Mouse (Mus musculus): ENCODE results near the gene A4galt. TPM values are rescaled to one million over a fixed set of nuclear protein-coding genes. Genes with fewer than 3 reads are reported as not detected.

The A4galt gene
- polyA plus RNA-seq, 1 experiment from 2014 or later, result 1.6 TPM

DNA sequence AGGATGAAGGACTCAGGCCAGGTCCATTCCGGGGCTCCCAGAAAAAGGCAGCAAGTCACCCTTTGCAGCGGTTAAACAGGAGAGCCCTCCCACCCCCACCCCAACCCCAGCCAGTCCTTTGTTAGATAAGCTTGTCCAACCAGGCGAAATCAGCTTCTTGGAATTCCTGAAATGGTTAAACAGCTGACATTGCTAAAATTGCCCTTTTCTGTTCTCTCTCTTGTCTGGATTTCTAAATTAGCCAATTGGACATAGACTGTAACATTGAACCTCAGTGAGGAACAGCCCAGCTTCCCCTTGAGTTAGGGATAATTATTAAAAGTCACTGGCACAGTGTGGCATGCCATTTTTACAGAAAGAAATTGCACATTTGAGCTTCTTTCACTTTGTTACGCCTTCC, 49.2 kb downstream of the A4galt start:
- WGBS, result 58% methylated on average over 4 of the region's 4 CpGs

DNA sequence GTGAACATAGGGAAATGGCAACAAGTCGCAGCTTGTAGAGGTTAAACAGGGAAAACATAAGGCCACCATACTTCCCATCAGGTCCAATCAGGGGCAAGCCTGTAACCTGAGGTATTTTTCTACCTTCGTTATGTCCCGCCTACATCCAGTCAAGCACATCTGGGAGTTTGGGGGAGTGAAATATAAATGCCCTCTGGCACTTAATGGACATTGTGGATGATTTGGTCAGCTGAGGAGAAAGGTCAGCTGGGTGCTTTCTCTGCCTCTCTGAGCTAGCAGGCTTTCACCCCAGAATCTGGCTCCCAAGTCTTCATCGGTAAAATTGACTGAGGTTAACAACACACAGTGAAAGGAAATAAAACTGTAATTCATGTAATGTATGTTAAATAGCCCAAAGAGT, 58.2 kb downstream of the A4galt start:
- no peaks in the 10 kb centered on the region for H3K27me3 ChIP-seq (ENCODE audit: control insufficient read depth, insufficient read depth, low read length)
- H3K36me3 ChIP-seq (ENCODE audit: control insufficient read depth, insufficient read depth, low read length), result no peaks in the 10 kb centered on the region
- H3K4me1 ChIP-seq (ENCODE audit: control insufficient read depth, insufficient read depth, low read length), result no peaks in the 10 kb centered on the region
- H3K4me3 ChIP-seq (ENCODE audit: low read depth, low read length), result no peak overlapping the region
- H3K27ac ChIP-seq (ENCODE audit: low read depth, low read length), result no peak overlapping the region
- H3K9me3 ChIP-seq (ENCODE audit: control insufficient read depth, low read length), result no peaks in the 10 kb centered on the region
- 93% methylated on average over 4 of the region's 4 CpGs for WGBS
- no peak overlapping the region for H3K9ac ChIP-seq (ENCODE audit: low read length)
- DNase-seq (ENCODE audit: low spot score, missing footprints) (no peak), ATAC-seq (ENCODE audit: low FRiP score) (no peak)
- H3K4me2 ChIP-seq, result no peak overlapping the region

More for the DNA sequence above, 49.2 kb downstream of the A4galt start:
- DNase-seq (ENCODE audit: low spot score, missing footprints) (no peak), ATAC-seq (ENCODE audit: low FRiP score) (no peak)
- Histone ChIP-seq H3K27me3 (ENCODE audit: control insufficient read depth, insufficient read depth, low read length) (no peaks in the 10 kb centered on the region), H3K4me1 (ENCODE audit: control insufficient read depth, insufficient read depth, low read length) (no peaks in the 10 kb centered on the region), H3K9me3 (ENCODE audit: control insufficient read depth, low read length) (no peaks in the 10 kb centered on the region), H3K4me2 (no peak overlapping the region), H3K4me3 (ENCODE audit: low read depth, low read length) (no peak overlapping the region), H3K36me3 (ENCODE audit: control insufficient read depth, insufficient read depth, low read length) (no peaks in the 10 kb centered on the region), H3K27ac (ENCODE audit: low read depth, low read length) (no peak overlapping the region), H3K9ac (ENCODE audit: low read length) (no peak overlapping the region)

DNA sequence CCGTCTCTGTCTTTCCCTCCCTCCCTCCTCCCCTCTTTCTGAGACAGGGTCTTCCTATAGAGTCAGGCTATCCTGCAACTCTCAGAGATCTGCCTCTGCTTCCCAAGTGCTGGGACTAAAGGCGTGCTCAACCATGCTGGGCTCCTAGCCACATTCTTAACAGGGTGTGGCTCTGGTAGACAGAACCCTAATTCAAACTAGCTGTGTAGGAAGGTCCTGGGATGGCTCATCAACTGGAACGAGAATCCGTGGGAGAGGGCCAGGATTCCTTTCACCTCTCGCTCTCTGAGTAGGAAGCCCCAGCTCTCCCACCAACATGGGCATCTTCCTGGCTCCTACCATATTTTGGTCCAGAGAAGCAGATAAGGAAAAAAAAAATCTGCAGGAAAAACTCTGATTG, 69.2 kb downstream of the A4galt start:
- H3K4me3 ChIP-seq (ENCODE audit: low read depth, low read length), result no peak overlapping the region
- WGBS, result 75% methylated on average over 5 of the region's 5 CpGs

DNA sequence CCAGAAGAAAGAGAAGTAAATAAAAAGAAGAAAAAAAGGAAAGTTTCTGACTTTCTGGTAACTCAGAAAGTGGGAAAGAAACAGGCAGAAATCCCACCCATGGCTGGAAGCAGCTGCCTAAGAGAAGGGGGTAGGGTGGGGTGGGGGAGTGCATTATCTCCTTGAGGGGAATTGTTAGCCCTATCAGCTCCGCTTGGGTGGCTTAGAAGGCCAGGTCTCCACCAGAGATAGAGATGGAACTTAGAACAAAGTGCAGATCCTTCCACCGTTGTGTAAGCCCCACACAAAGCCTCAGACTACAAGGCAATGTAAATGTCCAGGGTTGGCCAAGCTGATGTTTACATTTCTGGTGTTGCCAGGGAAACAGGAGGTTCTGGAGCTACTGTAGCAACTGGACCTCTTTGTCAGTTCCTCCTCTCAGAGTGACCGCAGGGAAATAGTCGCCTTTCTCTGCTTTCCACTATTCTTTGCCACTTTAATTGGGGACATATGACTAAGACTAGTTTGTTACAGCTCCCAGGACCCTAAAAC, 69.7 kb downstream of the A4galt start:
- no peak overlapping the region for H3K27ac ChIP-seq (ENCODE audit: low read depth, low read length)
- H3K9ac ChIP-seq (ENCODE audit: low read length), result no peak overlapping the region
- no peak for ATAC-seq (ENCODE audit: low FRiP score)
- 53% methylated on average over 4 of the region's 4 CpGs for WGBS
- no peaks in the 10 kb centered on the region for H3K4me1 ChIP-seq (ENCODE audit: control insufficient read depth, insufficient read depth, low read length)
- H3K4me2 ChIP-seq, result no peak overlapping the region
- no peak overlapping the region for H3K4me3 ChIP-seq (ENCODE audit: low read depth, low read length)
- no peaks in the 10 kb centered on the region for H3K36me3 ChIP-seq (ENCODE audit: control insufficient read depth, insufficient read depth, low read length)
- peak; percentile 82 for DNase-seq (ENCODE audit: low spot score, missing footprints)
- H3K27me3 ChIP-seq (ENCODE audit: control insufficient read depth, insufficient read depth, low read length), result no peaks in the 10 kb centered on the region
- H3K9me3 ChIP-seq (ENCODE audit: control insufficient read depth, low read length), result no peaks in the 10 kb centered on the region

More for the DNA sequence above, 69.2 kb downstream of the A4galt start:
- Histone ChIP-seq H3K27me3 (ENCODE audit: control insufficient read depth, insufficient read depth, low read length) (no peaks in the 10 kb centered on the region), H3K27ac (ENCODE audit: low read depth, low read length) (no peak overlapping the region), H3K9ac (ENCODE audit: low read length) (no peak overlapping the region), H3K36me3 (ENCODE audit: control insufficient read depth, insufficient read depth, low read length) (no peaks in the 10 kb centered on the region), H3K9me3 (ENCODE audit: control insufficient read depth, low read length) (no peaks in the 10 kb centered on the region), H3K4me1 (ENCODE audit: control insufficient read depth, insufficient read depth, low read length) (no peaks in the 10 kb centered on the region), H3K4me2 (no peak overlapping the region)
- ATAC-seq (ENCODE audit: low FRiP score), result no peak
- no peak for DNase-seq (ENCODE audit: low spot score, missing footprints)

DNA sequence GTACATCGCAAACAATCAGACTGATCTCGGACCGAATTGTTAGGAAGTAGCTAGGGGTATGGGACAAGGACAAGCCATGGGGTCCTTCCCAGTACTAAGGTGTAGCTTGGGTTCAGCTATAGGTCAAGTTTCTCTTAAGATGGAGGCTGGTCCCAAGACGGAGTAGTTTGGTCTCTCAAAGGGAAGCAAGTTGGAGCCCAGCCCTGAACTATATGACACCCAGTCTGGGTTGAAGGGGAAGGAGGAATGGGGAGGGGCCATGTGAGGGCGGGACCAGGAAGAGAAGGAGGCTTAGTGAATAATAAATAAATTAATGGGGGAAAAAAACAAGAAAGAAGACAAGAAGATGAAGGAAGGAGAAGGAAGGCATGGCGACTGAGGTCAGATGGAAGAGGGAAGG, 71.6 kb downstream of the A4galt start:
- H3K36me3 ChIP-seq (ENCODE audit: control insufficient read depth, insufficient read depth, low read length), result no peaks in the 10 kb centered on the region
- no peak overlapping the region for H3K4me2 ChIP-seq
- H3K9me3 ChIP-seq (ENCODE audit: control insufficient read depth, low read length), result no peaks in the 10 kb centered on the region
- H3K4me3 ChIP-seq (ENCODE audit: low read depth, low read length), result no peak overlapping the region
- DNase-seq (ENCODE audit: low spot score, missing footprints) (peak; percentile 26), ATAC-seq (ENCODE audit: low FRiP score) (no peak)
- H3K4me1 ChIP-seq (ENCODE audit: control insufficient read depth, insufficient read depth, low read length), result no peaks in the 10 kb centered on the region
- no peaks in the 10 kb centered on the region for H3K27me3 ChIP-seq (ENCODE audit: control insufficient read depth, insufficient read depth, low read length)
- no peak overlapping the region for H3K9ac ChIP-seq (ENCODE audit: low read length)
- WGBS, result 90% methylated on average over 6 of the region's 6 CpGs
- H3K27ac ChIP-seq (ENCODE audit: low read depth, low read length), result no peak overlapping the region

Other genes with a start within 250 kb of the A4galt start
- 3.9 and 4.0 TPM in 2 replicates for gene Nfam1, start 218.5 kb downstream of the A4galt start, polyA plus RNA-seq (2014; fragmentation: Nextera tagmentation; extraction: Ambion mirVana)
- gene Serhl, start 162.3 kb downstream of the A4galt start, polyA plus RNA-seq (2014; fragmentation: Nextera tagmentation; extraction: Ambion mirVana), result 46.9 and 47.0 TPM in 2 replicates
- gene Rrp7a, start 129.0 kb downstream of the A4galt start, polyA plus RNA-seq (2014; fragmentation: Nextera tagmentation; extraction: Ambion mirVana), result 70.5 and 79.6 TPM in 2 replicates
- gene Poldip3, start 102.4 kb downstream of the A4galt start, polyA plus RNA-seq (2014; fragmentation: Nextera tagmentation; extraction: Ambion mirVana), result 167 and 173 TPM in 2 replicates
- gene Cyb5r3, start 79.2 kb downstream of the A4galt start, polyA plus RNA-seq (2014; fragmentation: Nextera tagmentation; extraction: Ambion mirVana), result 156 and 161 TPM in 2 replicates
- gene Arfgap3, start 98.5 kb upstream of the A4galt start, polyA plus RNA-seq (2014; fragmentation: Nextera tagmentation; extraction: Ambion mirVana), result 36.1 and 37.9 TPM in 2 replicates
- gene Pacsin2, start 212.8 kb upstream of the A4galt start, polyA plus RNA-seq (2014; fragmentation: Nextera tagmentation; extraction: Ambion mirVana), result 36.3 and 36.5 TPM in 2 replicates

Measured in midbrain, embryonic 11.5 days (tissue).